Mouse (Mus musculus): ENCODE results near the gene Gnat1. TPM values are rescaled to one million over a fixed set of nuclear protein-coding genes. Genes with fewer than 3 reads are reported as not detected.

Gnat1 gene
- polyA plus RNA-seq, 1 experiment from 2014 or later = 1.9 TPM

GRCm38 (mm10) chr9:107697811-107698521 lies 18.5 kb upstream of the Gnat1 start:
- peak overlapping the region; percentile 77 for H3K27ac ChIP-seq
- H3K27me3 ChIP-seq (replicated peaks) = no peaks in the 10 kb centered on the region
- no peak overlapping the region for H3K9ac ChIP-seq
- H3K36me3 ChIP-seq = no peaks in the 10 kb centered on the region
- H3K4me1 ChIP-seq (replicated peaks) = peaks cover 80% of the 10 kb centered on the region
- H3K9me3 ChIP-seq = no peaks in the 10 kb centered on the region
- H3K4me2 ChIP-seq (replicated peaks) = peak overlapping the region; percentile 43
- WGBS = 34% methylated on average over 14 of the region's 14 CpGs
- H3K4me3 ChIP-seq (replicated peaks) = no peak overlapping the region
- ATAC-seq = peak; percentile 14

DNA sequence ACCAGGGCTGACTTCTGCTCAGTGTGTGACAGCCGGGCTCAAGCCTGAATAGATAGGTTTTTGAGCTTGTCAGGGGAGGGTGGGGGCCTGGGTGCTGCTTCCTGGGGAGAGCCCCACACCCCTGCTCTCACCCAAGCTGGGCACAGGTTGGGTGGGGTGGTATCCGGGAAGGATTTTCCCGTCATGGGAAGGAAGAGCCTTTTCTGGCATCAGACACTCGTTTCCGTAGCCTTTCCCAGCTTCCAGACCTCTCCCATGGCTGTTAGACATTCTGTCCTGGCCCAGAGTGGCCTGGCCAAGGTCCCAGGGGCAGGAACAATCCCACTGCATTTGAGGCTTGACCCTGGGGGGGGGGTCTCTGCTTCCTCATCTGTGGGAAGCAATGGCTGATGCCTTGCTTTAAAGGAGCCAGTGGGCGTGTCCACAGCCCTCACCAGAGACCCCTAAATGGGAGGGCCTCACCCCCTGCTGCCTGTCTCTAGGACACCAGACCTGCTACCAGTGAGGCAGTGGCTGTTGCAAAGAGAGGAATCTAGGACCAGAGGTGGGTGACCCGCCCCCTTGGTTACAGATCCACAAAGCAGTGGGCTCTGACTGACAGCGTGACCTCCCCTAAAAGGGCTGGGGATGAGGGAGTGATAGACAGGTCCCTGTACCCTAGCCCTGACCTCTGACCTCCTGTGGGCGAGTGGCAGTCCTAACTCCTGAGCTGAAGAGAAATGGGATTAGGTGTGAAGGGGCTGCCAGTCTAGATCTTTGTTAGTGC lies 17.5 kb upstream of the Gnat1 start:
- Histone ChIP-seq H3K27me3 (replicated peaks) (no peaks in the 10 kb centered on the region), H3K36me3 (0 out of 2 replicates have a peak, but pooled peaks cover under 1% of the 10 kb centered on the region), H3K27ac (no peak overlapping the region), H3K4me3 (replicated peaks) (no peak overlapping the region), H3K9ac (no peak overlapping the region), H3K9me3 (no peaks in the 10 kb centered on the region), H3K4me1 (replicated peaks) (peaks cover 73% of the 10 kb centered on the region), H3K4me2 (replicated peaks) (no peak overlapping the region)
- WGBS = 64% methylated on average over 9 of the region's 9 CpGs
- no peak for ATAC-seq

DNA sequence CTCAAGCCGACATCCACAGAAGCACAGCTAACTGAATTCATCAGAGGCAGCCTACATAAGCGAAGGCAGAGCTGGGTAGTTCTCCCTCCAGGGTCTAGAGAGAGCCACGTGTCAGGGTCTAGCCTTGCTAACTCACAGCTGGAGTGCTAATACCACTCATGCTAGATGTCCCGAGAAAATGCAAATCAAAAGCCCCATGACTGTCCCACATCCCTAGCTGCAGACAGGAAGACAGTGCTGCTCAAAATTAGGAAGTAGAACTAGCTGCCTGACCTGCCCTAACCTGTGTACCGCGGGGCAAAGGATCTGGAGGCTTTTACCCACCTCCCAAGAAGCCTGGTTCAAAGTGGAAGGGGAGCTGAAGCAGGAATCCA lies 16.6 kb upstream of the Gnat1 start:
- no peak for ATAC-seq
- Histone ChIP-seq H3K36me3 (peaks cover 9% of the 10 kb centered on the region), H3K4me1 (replicated peaks) (peaks cover 64% of the 10 kb centered on the region), H3K9me3 (no peaks in the 10 kb centered on the region), H3K27me3 (replicated peaks) (no peaks in the 10 kb centered on the region), H3K9ac (no peak overlapping the region), H3K4me2 (replicated peaks) (no peak overlapping the region), H3K27ac (no peak overlapping the region), H3K4me3 (replicated peaks) (no peak overlapping the region)
- WGBS = 47% methylated on average over 6 of the region's 6 CpGs

- 0 out of 2 replicates have a peak overlapping the region, but pooled peaks have one; percentile 28 for H3K27ac ChIP-seq
- no peak for ATAC-seq
- H3K4me3 ChIP-seq (replicated peaks) = no peak overlapping the region
- no peaks in the 10 kb centered on the region for H3K27me3 ChIP-seq (replicated peaks)
- no peak overlapping the region for H3K9ac ChIP-seq
- WGBS = 82% methylated on average over 12 of the region's 12 CpGs
- H3K4me1 ChIP-seq (replicated peaks) = peaks cover 59% of the 10 kb centered on the region
- peaks cover 14% of the 10 kb centered on the region for H3K36me3 ChIP-seq
- no peaks in the 10 kb centered on the region for H3K9me3 ChIP-seq
- no peak overlapping the region for H3K4me2 ChIP-seq (replicated peaks)
Observed at GRCm38 (mm10) chr9:107695441-107696105, 16.1 kb upstream of the Gnat1 start.

- Histone ChIP-seq H3K36me3 (peaks cover 14% of the 10 kb centered on the region), H3K4me3 (replicated peaks) (no peak overlapping the region), H3K27me3 (replicated peaks) (no peaks in the 10 kb centered on the region), H3K4me1 (replicated peaks) (peaks cover 50% of the 10 kb centered on the region), H3K27ac (no peak overlapping the region), H3K4me2 (replicated peaks) (no peak overlapping the region), H3K9ac (no peak overlapping the region), H3K9me3 (no peaks in the 10 kb centered on the region)
- no peak for ATAC-seq
- 72% methylated on average over 7 of the region's 7 CpGs for WGBS
Observed at GRCm38 (mm10) chr9:107694627-107695026, 15.1 kb upstream of the Gnat1 start.

- no peak overlapping the region for H3K9ac ChIP-seq
- no peaks in the 10 kb centered on the region for H3K9me3 ChIP-seq
- no peak overlapping the region for H3K4me2 ChIP-seq (replicated peaks)
- no peak for ATAC-seq
- peaks cover 39% of the 10 kb centered on the region for H3K4me1 ChIP-seq (replicated peaks)
- H3K36me3 ChIP-seq = peaks cover 16% of the 10 kb centered on the region
- no peak overlapping the region for H3K4me3 ChIP-seq (replicated peaks)
- H3K27ac ChIP-seq = no peak overlapping the region
- H3K27me3 ChIP-seq (replicated peaks) = no peaks in the 10 kb centered on the region
- 74% methylated on average over 4 of the region's 4 CpGs for WGBS
Observed at GRCm38 (mm10) chr9:107693433-107693987, 14.0 kb upstream of the Gnat1 start.

DNA sequence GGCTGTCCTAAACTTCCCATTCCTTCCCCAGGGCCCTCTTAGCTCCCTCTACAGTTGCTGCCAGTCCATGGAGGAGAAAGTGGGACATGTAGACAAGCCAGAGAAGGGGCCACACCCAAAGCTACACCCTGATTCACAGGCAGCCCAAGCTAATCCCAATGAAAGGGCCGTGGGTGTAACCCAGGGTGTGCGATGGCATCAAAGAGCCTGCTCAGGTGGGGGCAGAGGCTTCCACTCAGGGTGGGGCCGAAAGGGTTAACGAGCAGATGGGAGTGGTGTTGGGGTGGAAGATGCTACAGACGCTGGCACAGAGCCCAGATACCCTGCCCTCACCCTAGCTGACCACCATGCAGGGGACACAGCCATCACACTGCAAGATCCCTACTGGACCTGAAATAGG lies 13.3 kb upstream of the Gnat1 start:
- Histone ChIP-seq H3K36me3 (peaks cover 17% of the 10 kb centered on the region), H3K9me3 (no peaks in the 10 kb centered on the region), H3K4me3 (replicated peaks) (no peak overlapping the region), H3K4me2 (replicated peaks) (no peak overlapping the region), H3K9ac (no peak overlapping the region), H3K4me1 (replicated peaks) (peaks cover 31% of the 10 kb centered on the region), H3K27ac (no peak overlapping the region), H3K27me3 (replicated peaks) (no peaks in the 10 kb centered on the region)
- WGBS = 68% methylated on average over 5 of the region's 5 CpGs
- ATAC-seq = no peak

- Histone ChIP-seq H3K36me3 (peaks cover 23% of the 10 kb centered on the region), H3K4me3 (replicated peaks) (no peak overlapping the region), H3K4me2 (replicated peaks) (no peak overlapping the region), H3K4me1 (replicated peaks) (0 out of 2 replicates have a peak, but pooled peaks cover 10% of the 10 kb centered on the region), H3K27ac (no peak overlapping the region), H3K9me3 (no peaks in the 10 kb centered on the region), H3K27me3 (replicated peaks) (no peaks in the 10 kb centered on the region), H3K9ac (no peak overlapping the region)
- 80% methylated on average over 8 of the region's 8 CpGs for WGBS
- no peak for ATAC-seq
Observed at GRCm38 (mm10) chr9:107690391-107690790, 10.9 kb upstream of the Gnat1 start.

- no peak for ATAC-seq
- no peaks in the 10 kb centered on the region for H3K9me3 ChIP-seq
- peaks cover 29% of the 10 kb centered on the region for H3K36me3 ChIP-seq
- H3K27me3 ChIP-seq (replicated peaks) = no peaks in the 10 kb centered on the region
- H3K9ac ChIP-seq = no peak overlapping the region
- 71% methylated on average over 7 of the region's 7 CpGs for WGBS
- H3K4me1 ChIP-seq (replicated peaks) = 0 out of 2 replicates have a peak, but pooled peaks cover 5% of the 10 kb centered on the region
- no peak overlapping the region for H3K27ac ChIP-seq
- no peak overlapping the region for H3K4me3 ChIP-seq (replicated peaks)
- H3K4me2 ChIP-seq (replicated peaks) = no peak overlapping the region
Observed at GRCm38 (mm10) chr9:107688939-107689338, 9.4 kb upstream of the Gnat1 start.

DNA sequence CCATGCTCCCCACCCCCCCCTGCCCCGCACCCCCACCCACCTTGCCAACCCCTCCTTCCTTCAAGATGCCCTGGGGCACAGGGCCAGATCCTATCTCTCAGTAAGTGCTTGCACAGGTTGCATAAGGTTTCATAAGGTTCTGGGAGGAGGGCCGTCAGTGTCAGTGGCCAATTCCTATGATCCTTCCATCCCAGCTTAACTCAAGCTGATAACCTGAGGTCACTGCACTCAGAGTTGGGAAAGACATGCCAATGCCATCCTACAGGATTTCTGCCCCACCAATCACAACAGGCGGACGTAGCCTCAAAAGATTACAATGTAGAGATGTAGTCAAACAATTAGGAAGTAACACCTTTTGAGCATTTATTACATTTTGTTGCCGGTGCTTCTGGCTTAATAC lies 8.9 kb upstream of the Gnat1 start:
- 0 out of 2 replicates have a peak, but pooled peaks cover 5% of the 10 kb centered on the region for H3K4me1 ChIP-seq (replicated peaks)
- H3K9ac ChIP-seq = no peak overlapping the region
- 95% methylated on average over 5 of the region's 5 CpGs for WGBS
- H3K27ac ChIP-seq = no peak overlapping the region
- H3K27me3 ChIP-seq (replicated peaks) = no peaks in the 10 kb centered on the region
- no peak overlapping the region for H3K4me3 ChIP-seq (replicated peaks)
- H3K36me3 ChIP-seq = peaks cover 29% of the 10 kb centered on the region
- no peak overlapping the region for H3K4me2 ChIP-seq (replicated peaks)
- no peak for ATAC-seq
- H3K9me3 ChIP-seq = no peaks in the 10 kb centered on the region

GRCm38 (mm10) chr9:107685231-107685981 lies 5.9 kb upstream of the Gnat1 start:
- peak; percentile 67; the same call in 1 of the 2 replicates for ATAC-seq
- peaks cover 15% of the 10 kb centered on the region for H3K36me3 ChIP-seq
- 32% methylated on average over 17 of the region's 17 CpGs for WGBS

More at GRCm38 (mm10) chr9:107685231-107685981, 5.9 kb upstream of the Gnat1 start:
- Histone ChIP-seq H3K27me3 (replicated peaks) (no peaks in the 10 kb centered on the region), H3K9ac (no peak overlapping the region), H3K9me3 (no peaks in the 10 kb centered on the region), H3K4me1 (replicated peaks) (no peaks in the 10 kb centered on the region), H3K4me2 (replicated peaks) (no peak overlapping the region), H3K4me3 (replicated peaks) (no peak overlapping the region), H3K27ac (no peak overlapping the region)
